ENCODE assay signal across 22 mouse cellular contexts in the genomic region with DNA sequence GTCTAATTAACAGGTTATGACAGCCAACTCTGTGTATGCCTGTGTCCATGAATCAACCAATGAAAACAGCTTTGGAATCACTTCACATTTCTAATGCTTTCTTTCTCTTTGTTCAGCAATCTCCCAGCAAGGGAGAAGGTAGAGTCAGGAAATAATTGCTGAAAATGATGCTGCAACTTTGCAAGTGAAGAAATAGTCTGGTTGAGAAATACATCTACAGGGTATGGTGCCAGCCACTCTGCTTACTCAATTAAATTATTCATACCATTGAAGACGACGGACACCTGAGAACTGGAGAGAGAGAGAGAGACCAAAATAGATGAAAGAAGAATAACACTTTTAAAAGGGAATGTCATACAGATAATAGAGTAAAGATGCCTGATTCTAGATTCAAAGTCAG.
DNase-seq lines count a peak whose midpoint lies in the region; ATAC-seq and TF ChIP-seq lines count a peak whose summit lies in the region.
"Had no signal": no experiment of that assay in that cellular context is flagged by ENCODE, and none has a peak within 500 bp of the region (broad histone marks: within the 10 kb centered on the region; RNA-seq: fewer than 3 reads in every experiment).

No protein-coding gene starts in this region.

- H3K9ac ChIP-seq in forebrain, postnatal 0 days, result no peak overlapping the region
- H3K9ac ChIP-seq: embryonic facial prominence, embryonic 12.5 days; forebrain, embryonic 12.5 days; hindbrain, embryonic 12.5 days had no signal

- WGBS in forebrain, postnatal 0 days, result 73% methylated on average over 2 of the region's 2 CpGs

- DNase-seq in adrenal gland, postnatal 10 days, result peak; percentile 10
- DNase-seq in adrenal gland, postnatal 14 days, result no peak
- peak; percentile 51 for DNase-seq in Muller cell, postnatal 12 days (ENCODE audit: inconsistent ontology term)
- DNase-seq in gonadal fat pad, adult 2 months (ENCODE audit: low read depth), result peak; percentile 47
- no peak for DNase-seq in forebrain, postnatal 0 days
- no peak for DNase-seq in left cerebral cortex, adult 9 months (ENCODE audit: low spot score in 2 of 2)
- DNase-seq: adrenal gland, postnatal 36 days; cerebellum, adult 11-12 months; cerebellum, adult 9-10 months; cerebellum, postnatal 25 days; gastrocnemius, postnatal 14 days; heart, adult 11 months; heart, postnatal 10 days; heart, postnatal 4 days had no signal

- H3K4me1 ChIP-seq in forebrain, postnatal 0 days (ENCODE audit: insufficient read depth), result no peaks in the 10 kb centered on the region; the same call in 1 of the 2 replicates
- H3K4me1 ChIP-seq: heart, embryonic 10.5 days had no signal

- H3K4me2 ChIP-seq in forebrain, postnatal 0 days (ENCODE audit: low read depth), result no peak overlapping the region
- H3K4me2 ChIP-seq: embryonic facial prominence, embryonic 12.5 days; forebrain, embryonic 12.5 days; hindbrain, embryonic 12.5 days had no signal

- ATAC-seq in monocyte, adult 5-6 weeks (replicated peaks; ENCODE audit: insufficient number of reproducible peaks, low FRiP score, low TSS enrichment, poor library complexity, severe bottlenecking), result 0 out of 2 replicates have a peak, but pooled peaks have one; percentile 40
- no peak for ATAC-seq in forebrain, postnatal 0 days
- ATAC-seq: forebrain, embryonic 16.5 days; hindbrain, postnatal 0 days had no signal

- H3K9me3 ChIP-seq in forebrain, postnatal 0 days (ENCODE audit: low read length), result no peaks in the 10 kb centered on the region
- H3K9me3 ChIP-seq: embryonic facial prominence, embryonic 12.5 days; forebrain, embryonic 12.5 days; heart, embryonic 10.5 days; hindbrain, embryonic 12.5 days had no signal

- H3K36me3 ChIP-seq in forebrain, postnatal 0 days (ENCODE audit: insufficient read depth), result no peaks in the 10 kb centered on the region
- H3K36me3 ChIP-seq: embryonic facial prominence, embryonic 12.5 days; forebrain, embryonic 12.5 days; heart, embryonic 10.5 days; hindbrain, embryonic 12.5 days had no signal

- no peak overlapping the region for H3K4me3 ChIP-seq in forebrain, postnatal 0 days (ENCODE audit: low read depth, low read length)
- H3K4me3 ChIP-seq: embryonic facial prominence, embryonic 12.5 days; forebrain, embryonic 12.5 days; heart, embryonic 10.5 days; hindbrain, embryonic 12.5 days had no signal

- H3K27ac ChIP-seq in forebrain, postnatal 0 days (ENCODE audit: low read depth, low read length), result no peak overlapping the region
- H3K27ac ChIP-seq: embryonic facial prominence, embryonic 12.5 days; forebrain, embryonic 12.5 days; heart, embryonic 10.5 days; hindbrain, embryonic 12.5 days; hindbrain, postnatal 0 days had no signal

- TF ChIP-seq CTCF in forebrain, postnatal 0 days (IDR thresholded peaks at IDR 0.05; ENCODE audit: low read depth), result no peak

- H3K27me3 ChIP-seq in forebrain, postnatal 0 days (ENCODE audit: insufficient read depth, low read length), result no peaks in the 10 kb centered on the region
- H3K27me3 ChIP-seq: CH12.LX; embryonic facial prominence, embryonic 12.5 days; forebrain, embryonic 12.5 days; hindbrain, embryonic 12.5 days had no signal

Comparison
In these comparisons a context has a peak if more than half of its experiments do, and no peak if none do; other contexts are left out.
1. DNase-seq: peak in adrenal gland, postnatal 10 days (single experiment), Muller cell, postnatal 12 days (single experiment) and gonadal fat pad, adult 2 months (single experiment); none in adrenal gland, postnatal 14 days (single experiment), forebrain, postnatal 0 days (single experiment) and left cerebral cortex, adult 9 months (0 of 2).